Mouse (Mus musculus): ENCODE data around the gene Macf1.
"Not testable (repeated sequence)": the region's sequence is repeated elsewhere in the genome, so short reads cannot be mapped to it uniquely, and the experiment has no call there.

Macf1 gene

DNA sequence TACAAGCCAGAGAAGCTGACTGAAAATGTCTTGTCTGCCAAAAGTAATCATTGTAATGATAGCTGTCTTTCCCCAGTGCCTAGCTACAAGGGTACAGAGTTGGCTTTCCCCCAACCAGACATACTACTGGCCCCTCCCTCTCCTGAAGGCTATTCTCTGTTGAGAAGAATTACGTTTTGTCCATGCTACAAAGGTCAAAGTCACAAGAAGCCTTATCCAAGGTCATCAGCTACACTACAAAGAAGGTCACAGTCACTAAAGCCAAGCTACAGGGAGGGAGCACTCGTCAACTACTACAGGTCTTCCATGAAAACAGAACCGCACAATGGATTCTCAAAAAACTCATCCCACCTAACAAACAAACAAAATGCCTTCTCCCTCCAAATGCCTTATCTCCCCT is 49.7 kb downstream of the Macf1 start:
- DNase-seq (ENCODE audit: low spot score): no peak

DNA sequence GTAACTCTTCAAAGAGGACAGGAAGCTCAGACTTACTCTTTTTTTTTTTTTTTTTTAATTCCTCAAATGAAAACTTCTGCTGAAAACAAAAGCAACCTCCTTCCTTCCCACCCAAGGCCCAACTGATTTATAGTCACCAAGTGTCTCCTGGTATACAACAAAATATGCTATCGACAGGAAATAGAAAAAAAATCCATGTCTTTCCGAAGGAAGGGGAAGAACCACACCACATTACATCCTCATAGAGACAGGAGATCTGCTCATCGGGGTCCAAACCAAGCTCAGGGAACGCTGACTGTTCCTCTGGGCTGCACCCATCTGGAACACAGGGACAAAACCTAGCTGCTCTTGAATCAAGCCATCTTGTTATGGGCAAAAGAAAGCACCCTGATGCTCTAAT is 50.3 kb downstream of the Macf1 start:
- DNase-seq (ENCODE audit: low spot score): no peak

DNA sequence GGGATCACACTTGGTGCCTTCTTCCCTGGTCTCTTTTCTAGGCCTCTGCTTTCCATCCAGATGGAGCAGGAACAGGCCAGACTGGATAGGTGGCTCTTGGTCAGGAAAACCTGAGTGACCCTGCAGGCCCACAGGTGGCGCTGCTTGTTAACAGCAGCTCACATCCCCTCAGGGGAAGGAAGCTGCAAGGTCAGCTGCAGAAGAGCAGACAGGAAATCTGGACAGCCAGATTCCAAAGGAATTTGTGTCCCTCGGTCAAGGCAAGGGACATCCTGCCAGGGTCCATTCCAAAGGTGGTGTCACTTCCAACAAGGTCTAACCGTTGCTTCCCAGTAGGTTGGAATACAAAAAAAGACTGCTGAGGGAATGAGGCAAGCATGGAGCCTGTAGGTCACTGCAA is 50.8 kb downstream of the Macf1 start:
- peak; percentile 58 for DNase-seq (ENCODE audit: low spot score)

DNA sequence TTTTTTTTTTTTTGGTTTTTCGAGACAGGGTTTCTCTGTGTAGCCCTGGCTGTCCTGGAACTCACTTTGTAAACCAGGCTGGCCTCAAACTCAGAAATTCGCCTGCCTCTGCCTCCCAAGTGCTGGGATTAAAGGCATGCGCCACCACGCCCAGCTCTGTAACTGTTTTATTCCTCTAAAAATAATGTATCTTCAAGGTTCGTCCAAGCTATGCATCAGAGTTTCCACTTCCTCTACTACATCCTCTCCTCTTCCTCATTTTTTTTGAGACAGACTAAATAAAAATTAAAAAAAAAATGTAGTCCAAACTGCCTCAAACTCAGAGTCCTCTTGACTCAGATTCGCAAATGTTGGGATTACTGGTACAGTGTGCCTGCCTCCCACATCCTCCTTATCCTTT is 52.0 kb downstream of the Macf1 start:
- not testable (repeated sequence) for DNase-seq (ENCODE audit: low spot score)

DNA sequence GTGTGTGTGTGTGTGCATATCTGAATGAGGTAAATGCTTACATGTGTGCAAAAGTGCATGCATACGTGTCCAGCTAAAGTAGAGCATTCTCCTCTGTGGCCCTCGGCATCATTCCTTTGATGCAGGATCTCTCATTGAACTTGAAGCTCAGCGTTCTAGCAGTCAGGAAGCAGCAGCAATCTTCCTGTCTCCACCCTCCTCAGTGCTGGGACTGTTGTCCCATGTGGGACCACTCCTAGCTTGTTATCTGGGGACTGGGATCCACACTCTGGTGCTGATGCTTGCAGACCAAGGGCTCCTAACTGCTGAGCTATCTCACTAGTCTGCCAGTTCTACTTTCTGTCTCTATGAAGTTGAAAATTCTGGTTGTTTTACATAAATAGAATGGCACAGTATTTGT is 52.5 kb downstream of the Macf1 start:
- DNase-seq (ENCODE audit: low spot score): no peak

DNA sequence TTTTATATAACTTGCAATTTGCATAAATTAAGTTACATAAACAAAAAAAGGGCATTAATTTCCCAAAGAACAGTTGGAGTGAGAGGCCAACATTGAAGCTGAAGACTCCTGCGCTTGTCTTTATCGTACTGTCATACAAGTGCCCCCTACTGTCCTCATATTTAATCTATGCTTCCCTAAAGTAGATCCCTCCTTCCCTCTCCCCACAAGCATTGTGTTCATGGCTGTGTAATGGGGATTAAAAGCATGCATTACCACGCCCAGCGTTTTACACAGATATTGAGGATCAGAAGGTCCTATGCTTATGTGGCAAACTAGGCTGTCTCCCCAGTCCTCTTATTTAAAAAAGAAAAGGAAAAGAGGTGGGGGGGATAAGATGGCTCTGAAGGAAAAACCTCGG is 56.5 kb downstream of the Macf1 start:
- DNase-seq (ENCODE audit: low spot score): no peak

DNA sequence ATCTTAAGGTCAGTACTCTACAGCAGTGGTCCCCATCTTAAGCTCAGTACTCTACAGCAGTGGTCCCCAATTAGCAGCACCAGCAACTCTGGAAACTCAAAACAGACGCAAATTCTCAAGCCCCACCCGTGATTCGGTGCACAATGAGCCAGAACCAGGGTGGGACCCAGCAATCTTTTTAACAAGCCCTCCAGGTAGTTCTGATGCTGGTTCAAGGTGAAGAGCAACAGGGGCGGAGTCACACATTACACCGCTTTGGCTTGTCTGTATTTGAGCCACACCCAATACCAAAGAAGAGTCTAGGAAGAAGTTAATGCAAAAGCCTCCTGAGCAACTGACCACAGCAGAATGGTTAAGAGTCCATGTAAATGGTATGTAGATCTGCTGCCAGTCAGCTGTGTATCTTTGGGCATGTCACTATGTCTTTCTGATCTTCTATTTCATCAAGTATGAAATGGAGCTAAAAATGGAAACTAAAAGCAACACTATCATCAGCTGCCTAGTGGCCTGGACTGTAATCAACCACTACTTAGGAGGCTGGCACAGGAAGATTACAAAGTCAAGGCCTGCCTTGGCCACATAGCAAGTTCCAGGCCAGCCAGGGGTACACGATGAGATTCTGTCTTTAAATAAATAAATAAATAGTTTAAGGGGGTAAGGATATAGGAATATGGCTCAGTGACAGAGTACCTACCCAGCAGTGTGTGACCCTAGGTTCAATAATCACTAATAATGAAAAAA is 58.7 kb downstream of the Macf1 start:
- DNase-seq (ENCODE audit: low spot score): no peak

DNA sequence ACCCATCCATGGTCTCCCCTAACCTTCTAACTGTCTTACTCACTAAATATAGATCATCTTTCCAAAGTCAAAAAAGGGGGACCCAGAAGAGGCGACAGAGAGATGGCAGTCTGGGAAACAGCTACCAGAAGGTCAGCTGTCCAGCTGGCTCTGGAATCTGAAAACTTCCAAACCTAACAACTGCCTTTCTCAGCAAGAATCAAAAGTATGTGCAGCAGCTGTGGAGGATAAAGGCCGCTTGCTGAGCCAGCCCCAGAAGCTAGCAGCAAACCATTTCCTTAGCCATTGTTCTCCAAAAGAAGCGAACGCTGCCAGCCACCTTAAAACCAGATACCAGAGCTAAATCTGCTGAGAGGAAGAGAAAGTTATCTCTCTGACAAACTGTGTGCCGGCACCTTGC is 59.7 kb downstream of the Macf1 start:
- peak; percentile 15 for DNase-seq (ENCODE audit: low spot score)

DNA sequence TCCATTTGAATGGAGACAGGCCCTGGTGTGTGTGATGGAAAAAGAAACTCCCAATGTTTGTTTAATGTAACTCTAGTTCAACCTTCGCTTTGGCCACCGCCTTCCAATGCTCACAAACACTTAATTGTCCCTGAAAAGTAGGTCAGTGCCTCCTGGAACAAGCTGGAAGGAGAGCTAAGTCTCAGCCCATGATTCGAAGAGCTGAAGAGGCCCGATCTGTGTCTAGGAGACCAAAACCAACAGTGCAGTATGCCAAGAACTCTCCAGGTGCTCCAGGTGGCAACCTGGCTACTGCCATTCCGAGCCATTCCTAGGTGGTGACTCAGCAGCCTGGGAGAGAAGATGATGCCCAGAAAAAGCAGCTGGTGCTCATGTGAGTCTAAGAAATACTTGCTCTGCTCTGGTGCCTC is 60.4 kb downstream of the Macf1 start:
- DNase-seq (ENCODE audit: low spot score): no peak

DNA sequence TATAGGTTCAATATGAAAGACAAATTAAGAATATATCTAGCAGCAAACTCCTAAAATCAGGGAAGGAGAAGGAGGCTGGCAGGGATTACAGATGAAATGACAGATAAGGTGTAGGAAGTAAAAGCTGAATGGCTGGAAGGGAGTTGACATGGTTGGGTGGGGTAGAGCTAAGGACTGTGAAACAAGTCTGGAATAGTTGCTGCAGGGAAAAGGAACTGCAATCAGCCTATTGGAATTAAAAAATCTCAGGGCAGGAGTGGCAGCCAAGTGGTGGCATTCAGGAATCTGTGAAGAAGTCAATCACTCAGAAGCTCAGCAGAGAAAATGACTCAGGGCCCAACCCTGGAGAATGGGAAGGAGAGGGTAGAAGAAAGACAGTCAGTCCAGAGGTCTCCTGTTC is 62.4 kb downstream of the Macf1 start:
- no peak for DNase-seq (ENCODE audit: low spot score)

DNA sequence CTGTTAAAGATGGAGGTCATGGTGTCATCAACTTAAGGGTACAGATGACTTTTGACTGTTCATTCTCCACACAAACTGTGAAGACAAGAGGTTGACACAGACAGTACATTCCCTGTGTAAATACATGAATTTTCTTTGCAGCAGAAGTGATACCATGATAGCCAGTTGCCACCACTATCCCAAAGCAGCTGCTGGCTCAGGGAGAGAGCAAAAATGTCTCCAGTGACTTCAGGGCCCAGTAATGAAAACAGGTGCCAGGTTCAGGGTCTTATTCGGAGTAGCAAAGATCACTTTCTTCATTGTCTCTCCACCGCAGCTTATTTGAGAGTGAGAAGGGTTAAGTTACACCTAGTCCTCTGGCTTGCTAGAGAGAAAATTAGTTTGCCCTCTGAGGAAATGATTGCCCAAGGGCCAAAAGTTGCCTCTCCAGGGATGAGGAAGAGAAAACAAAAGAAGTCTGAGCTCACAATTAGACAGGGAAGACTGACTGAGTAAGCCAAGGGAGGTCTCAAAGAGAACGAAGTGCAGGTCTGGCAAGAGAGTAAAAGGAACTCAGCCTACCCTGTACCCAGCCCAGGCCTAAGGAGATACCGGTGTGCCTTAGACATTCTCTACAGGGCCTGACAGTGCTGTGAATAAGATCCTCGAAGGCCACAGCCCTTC is 66.3 kb downstream of the Macf1 start:
- DNase-seq (ENCODE audit: low spot score): no peak

DNA sequence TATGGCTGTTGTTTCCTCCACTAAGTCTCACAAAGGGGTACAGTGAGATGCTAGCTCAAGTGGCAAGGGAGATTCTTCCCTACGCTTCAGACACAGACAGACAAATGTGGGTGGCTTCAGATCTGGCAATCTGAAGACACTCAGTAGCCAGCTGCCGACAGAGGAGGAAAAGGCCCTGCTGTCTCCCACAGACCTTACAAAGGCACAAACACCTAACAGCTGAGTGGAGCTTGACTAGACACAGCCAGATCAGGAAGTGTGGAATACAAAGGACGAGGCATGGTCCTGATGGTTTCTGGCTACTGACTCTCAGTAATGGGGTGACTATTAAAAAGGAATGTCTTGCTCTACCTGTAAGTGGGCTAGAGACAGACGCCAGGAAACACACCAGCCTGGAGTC is 67.2 kb downstream of the Macf1 start:
- no peak for DNase-seq (ENCODE audit: low spot score)

DNA sequence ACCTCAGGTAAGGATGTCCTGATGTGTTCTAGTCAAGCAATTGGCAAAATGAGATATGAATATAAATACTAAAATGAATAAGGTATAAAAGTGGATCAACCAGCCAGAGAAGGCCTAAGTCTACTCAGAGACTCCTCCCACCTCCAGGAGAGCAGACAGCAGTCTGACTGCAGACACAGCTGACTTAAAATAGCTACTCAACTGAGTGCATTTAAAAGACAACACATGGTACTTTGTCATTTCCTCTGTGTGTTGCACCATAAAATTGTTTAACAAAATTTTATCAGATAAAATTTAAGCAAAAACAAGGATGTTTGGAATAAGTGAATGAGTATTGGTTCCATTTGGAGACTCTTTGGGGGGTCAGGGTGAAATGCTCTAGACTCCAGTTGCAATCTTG is 67.7 kb downstream of the Macf1 start:
- no peak for DNase-seq (ENCODE audit: low spot score)

DNA sequence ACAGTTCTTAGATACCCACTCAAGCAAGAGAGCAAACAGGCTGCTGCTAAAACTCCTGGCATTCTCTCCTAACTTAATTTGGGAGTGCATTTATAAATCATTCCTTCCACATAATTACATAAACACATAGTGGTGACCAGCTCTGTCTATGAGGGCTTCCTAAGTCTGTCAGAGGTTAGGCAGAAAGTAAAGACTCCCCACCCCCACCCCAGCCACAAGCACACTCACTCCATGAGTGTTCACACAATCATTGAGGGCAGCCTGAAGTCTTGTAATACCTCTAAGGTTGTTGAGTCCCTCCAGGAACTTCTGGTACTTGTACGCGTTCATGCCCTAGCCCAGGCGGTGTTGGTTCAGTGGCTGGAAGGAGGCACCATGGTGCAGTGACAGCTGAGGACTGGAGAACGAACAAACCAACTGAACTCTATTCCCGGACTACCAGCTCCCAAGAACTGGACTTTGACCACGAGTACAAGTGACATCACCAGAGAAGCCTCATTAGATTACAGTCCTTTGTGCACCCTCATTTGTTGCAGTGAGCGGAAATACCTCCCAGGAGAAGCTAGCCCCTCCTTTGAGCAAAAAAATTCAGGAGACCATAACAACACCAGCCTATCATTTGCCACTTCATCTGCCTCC is 70.7 kb downstream of the Macf1 start:
- DNase-seq (ENCODE audit: low spot score): no peak

DNA sequence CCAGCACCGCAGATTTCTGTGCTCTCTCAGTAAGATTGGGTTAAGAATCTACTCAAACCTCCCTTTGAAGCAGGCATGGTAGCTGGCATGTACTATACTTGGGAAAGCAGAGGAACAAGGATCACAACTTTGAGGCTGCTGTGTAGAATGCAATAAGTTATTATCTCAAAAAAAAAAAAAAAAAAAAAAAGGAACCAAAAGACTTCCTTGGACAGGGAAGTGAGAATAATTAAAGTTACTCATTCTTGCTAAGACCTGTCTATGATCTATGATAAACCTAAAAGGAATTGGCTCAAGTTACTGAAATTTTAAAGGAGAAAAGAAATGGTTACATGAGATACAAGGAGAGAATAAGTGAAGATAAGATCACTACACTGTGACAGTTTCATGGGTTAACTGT is 72.2 kb downstream of the Macf1 start:
- DNase-seq (ENCODE audit: low spot score): no peak

DNA sequence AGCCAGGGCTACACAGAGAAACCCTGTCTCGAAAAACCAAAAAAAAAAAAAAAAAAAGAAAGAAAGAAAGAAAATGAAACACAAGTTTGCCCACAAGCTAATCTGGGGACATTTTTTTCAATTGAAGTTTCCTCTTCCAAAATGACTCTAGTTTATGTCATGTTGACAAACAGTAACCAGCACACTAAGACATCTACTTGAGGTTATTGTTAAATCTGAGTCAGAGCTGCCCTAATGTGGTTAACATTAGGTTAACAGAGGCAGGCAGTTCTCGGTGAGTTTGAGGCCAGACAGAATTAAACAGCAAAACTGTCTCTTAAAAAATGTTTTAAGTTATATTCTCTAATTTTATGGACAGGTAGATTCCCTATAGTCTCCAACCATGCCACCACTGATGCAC is 72.9 kb downstream of the Macf1 start:
- DNase-seq (ENCODE audit: low spot score): no peak

DNA sequence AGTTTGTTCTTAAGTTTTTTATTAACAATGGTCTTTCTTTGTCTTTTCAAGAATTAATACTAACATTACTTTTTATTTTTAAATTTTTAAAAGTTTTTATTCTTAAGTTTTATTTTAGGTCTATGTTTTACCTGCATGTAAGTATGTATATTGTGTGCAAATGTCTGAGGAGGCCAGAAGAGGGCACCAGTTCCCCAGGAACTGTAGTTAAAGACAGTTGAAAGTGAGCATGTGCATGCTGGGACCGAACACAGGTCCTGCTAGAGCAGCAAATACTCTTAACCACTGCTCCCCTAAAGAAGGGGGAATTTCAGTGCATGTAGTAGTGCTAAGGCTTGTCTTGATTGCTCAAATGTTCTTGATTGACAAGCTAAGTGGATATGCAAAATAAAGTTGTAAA is 77.0 kb downstream of the Macf1 start:
- no peak for DNase-seq (ENCODE audit: low spot score)

DNA sequence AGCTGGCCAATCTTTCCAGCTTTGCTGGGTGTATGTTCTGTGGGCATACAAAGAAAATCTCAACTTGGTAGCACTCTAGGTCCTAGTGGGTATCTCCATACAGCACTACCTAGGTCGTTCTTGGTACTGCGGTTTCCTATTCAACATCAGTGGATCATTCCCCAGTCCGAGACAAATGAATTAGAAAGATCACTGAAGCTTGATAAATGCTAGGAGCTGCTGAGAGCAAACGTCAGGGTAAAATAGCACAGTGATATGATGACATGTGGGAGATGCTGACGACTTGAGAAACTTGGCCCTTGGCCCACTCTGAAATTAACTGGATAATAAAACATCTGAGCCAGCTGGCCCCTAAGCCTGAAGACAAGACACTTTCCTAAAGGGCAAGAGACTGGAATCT is 78.2 kb downstream of the Macf1 start:
- DNase-seq (ENCODE audit: low spot score): no peak

DNA sequence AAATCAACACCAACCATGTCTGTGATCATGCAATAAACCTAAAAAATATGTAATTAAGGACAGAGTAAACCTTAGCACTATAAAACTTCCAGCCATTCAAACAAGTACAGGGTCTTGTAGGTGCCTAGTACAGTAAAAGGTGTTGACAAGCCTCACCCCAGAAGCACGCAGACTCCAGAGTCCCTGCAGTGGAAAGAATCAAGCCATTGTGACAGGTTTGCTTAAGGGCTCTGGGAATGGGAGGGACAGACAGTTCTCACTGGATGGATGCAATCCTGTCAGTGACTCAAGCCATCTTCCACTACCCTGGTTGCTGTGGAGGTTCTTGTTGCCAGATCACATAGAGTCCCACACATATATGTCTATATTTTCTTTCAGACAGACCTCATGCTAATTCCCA is 78.9 kb downstream of the Macf1 start:
- no peak for DNase-seq (ENCODE audit: low spot score)

DNA sequence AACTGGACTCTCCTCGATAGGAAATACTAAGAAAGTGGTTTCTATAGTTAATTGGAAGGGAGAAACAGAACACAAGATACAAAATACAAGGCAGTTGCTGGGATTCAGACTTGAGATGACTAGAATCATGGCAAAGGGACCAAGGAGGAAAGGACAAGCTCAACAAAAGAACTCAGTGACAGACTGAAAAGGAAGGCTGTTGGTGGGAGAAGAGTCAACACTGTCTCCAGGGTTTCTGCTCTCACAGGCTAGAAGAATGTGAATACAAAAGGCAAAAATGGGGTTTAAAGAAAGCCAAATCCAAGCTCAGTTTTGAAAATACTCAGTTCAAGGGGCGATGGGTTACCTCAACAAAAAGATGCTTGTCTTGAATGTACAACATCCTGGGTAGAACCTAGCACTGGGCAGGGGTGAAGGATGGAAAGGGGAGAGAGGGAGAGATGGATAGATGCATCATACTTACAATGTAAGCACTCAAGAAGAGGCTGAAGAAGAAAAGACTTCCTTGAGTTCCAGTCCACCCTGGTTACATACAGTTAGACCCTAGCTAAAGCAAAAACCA is 81.4 kb downstream of the Macf1 start:
- no peak for DNase-seq (ENCODE audit: low spot score)

DNA sequence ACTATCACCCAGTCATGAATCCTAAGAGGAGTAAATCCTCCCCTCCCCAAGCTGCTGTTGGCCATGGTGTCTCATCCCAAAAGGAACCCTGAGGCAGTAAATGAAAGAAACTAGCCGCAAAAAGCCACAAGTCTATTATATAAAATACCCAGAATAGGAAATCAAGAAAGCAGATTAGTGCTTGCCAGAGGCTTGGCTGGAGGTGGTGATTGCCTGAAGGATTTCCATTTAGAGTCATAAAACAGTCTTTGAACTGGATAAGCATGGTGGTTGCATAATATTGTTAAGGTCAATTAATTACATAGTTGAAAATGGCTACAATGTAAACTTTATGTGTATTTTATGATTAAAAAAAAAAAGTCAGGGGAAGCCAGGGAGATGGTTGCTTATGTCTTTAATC is 83.1 kb downstream of the Macf1 start:
- no peak for DNase-seq (ENCODE audit: low spot score)

DNA sequence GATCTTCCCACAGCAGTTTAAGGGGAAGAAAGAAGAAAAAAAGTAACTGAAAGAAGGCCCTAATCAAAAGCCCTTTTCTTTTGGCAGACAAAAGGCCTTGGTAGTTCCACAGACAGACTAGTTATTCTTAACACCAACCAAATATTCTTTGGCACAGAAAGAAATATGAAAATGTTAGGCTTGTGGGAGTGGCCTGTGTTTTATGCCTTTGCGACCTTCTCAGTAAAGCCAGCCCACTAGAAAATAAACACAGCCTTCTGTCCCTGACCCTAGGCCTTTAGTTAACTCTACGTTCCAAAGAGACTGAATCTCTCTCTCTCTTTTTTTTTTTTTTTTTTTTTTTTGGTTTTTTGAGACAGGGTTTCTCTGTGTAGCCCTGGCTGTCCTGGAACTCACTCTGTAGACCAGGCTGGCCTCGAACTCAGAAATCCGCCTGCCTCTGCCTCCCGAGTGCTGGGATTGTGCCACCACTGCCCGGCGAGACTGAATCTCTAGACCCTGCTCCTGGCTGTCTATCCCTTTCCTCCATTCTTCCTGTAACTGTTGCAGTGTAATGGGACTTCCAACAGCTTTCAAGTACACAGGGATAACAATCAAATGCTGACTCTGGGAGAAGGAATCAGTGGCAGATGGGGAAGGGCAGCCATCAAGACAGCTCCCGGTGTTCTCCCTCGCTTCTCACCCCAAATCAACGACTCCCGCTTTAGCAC is 85.5 kb downstream of the Macf1 start:
- DNase-seq (ENCODE audit: low spot score): no peak

DNA sequence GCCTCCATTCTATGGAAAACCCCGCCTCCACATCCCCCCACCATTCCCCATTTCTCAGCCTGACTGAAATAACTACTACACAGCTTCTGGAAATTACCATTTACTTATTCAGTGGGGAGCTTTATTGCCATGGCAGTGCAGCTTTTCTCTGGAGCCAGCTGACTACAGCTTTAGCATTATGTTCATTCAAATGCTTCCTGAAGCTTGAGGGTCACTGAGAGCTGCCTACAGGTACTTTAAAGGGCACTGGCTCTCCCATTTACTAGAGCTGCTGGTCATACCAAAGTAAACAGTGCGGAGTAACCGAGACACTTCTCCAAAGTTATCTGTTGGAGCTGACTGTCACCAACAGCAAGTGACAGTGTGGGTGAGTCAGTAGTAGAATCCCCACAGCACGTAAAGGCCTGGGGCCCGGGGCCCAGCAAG is 89.8 kb downstream of the Macf1 start:
- DNase-seq (ENCODE audit: low spot score): no peak

All from adipocyte (in vitro differentiated cells).